ENCODE assay signal across 1 mouse cellular context in the genomic region with DNA sequence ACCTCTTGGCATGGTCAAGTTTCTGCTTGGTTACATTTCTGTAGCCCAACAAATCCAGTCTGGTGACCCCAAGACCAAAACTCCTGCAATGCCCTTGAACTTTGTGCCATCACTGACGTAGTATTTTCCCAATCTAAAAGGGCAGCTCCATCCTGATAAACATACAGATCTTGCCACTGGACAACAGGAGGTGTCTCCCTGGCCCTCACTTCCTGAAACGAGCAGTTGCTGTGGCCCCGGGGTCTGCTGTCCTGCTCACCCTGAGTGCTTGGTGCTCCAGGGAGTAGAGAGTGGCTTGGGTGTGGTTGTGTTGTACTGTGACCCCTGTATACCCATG.
TF ChIP-seq lines count a peak whose summit lies in the region.

No protein-coding gene starts in this region.

TF ChIP-seq in MEL, 35 proteins besides CTCF, POLR2A, EP300 and RAD21:
- TF ChIP-seq JUND (IDR thresholded peaks at IDR 0.05; ENCODE audit: low read depth, low read length) (no peak), MYC (IDR thresholded peaks at IDR 0.05; ENCODE audit: low read depth, low read length) (no peak), ZMIZ1 (IDR thresholded peaks at IDR 0.05; ENCODE audit: low read depth, low read length) (no peak), USF1 (IDR thresholded peaks at IDR 0.05; ENCODE audit: low read depth, low read length) (no peak), USF2 (IDR thresholded peaks at IDR 0.05; ENCODE audit: borderline replicate concordance in 1 of 2, insufficient read depth in 1 of 2, low read depth in 1 of 2, low read length in 2 of 2) (no peak), NELFE (IDR thresholded peaks at IDR 0.05; ENCODE audit: low read depth, low read length) (no peak), HCFC1 (IDR thresholded peaks at IDR 0.05; ENCODE audit: low read depth, low read length) (no peak), MAZ (IDR thresholded peaks at IDR 0.05; ENCODE audit: low read depth, low read length) (no peak), ZC3H11A (IDR thresholded peaks at IDR 0.05; ENCODE audit: low read depth, low read length) (no peak)
